Mouse (Mus musculus) cerebellum, adult 18-20 months (tissue): Measurements from ENCODE around the gene Gjc3.
"Not testable (repeated sequence)": the region's sequence is repeated elsewhere in the genome, so short reads cannot be mapped to it uniquely, and the experiment has no call there.

Experiments used
- DNase-seq, 2 experiments: peaks; one replicate each; pipeline ENCODE4 v3.0.0; 2021

The Gjc3 gene

DNA sequence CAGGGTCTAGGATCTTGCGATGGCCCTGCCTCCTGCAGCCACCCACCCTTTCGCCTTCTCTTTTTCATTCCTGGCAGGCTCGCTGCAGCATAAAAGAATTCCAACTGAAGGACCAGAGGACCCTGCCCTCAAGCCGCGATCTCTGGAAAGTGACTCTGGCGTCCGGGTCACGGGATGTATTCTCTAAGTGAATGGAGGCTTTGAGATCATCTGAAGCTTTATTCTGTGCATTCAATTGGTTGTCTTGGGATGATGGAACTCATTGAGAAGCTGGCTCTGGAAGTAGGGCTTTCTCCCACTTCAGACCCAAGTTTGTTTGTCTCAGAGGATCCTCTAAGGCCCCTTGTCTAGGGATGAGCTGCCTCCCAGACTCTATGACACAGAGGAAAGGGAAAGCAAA, at the start of gene Gjc3:
Gjc3 (minus strand) TSS at position 154 of the 400 bp plus-strand sequence.
- DNase-seq: peak; percentile 5 to 9

- no peak for DNase-seq
These were observed 49.5 kb upstream of the Gjc3 start for GRCm38 (mm10) chr5:138012382-138012781.

DNA sequence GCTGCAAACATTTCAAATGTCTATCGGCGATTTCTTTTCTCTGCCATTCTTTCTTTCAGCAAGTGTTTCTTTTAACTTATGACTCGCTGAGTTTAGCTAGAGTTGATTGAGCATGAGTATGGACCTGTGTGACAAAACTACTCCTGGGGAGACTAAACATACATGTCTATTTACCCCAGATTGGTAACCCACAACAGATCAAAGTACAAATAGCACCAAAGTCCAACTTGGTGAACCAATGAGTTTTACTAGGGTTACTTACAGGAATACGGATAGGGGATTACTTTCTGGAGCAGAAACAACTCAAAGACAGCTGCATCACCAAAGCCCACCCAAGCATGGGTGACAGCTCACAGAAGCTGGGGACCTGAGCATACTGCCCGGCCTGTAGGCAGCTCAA, 46.5 kb upstream of the Gjc3 start:
- DNase-seq: no peak

GRCm38 (mm10) chr5:137986351-137986750, 23.5 kb upstream of the Gjc3 start:
- no peak for DNase-seq

DNA sequence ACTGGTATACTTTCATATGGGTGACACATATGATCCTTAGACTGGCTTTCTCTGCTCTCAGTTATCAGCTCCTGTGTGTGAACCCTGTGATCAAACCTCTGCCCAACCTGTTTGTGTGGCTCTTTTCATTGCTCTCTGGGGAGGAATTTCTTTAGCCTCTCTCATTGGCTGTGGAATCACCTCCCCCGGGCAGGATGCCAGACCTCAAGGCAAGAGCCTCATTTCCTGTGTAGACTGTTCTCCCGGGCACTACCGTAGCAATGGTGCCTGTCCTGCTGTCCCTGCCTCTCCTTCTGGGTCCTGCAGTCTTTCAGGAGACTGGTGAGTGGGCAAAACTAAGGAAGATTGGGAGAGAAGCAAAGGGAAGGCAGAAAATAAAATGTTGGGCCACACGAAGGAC, 18.4 kb upstream of the Gjc3 start, which contains the start of gene Azgp1:
Azgp1 (plus strand) TSS at position 221 of the 400 bp plus-strand sequence.
- no peak for DNase-seq

GRCm38 (mm10) chr5:137979081-137979480, 16.2 kb upstream of the Gjc3 start:
- no peak for DNase-seq

DNA sequence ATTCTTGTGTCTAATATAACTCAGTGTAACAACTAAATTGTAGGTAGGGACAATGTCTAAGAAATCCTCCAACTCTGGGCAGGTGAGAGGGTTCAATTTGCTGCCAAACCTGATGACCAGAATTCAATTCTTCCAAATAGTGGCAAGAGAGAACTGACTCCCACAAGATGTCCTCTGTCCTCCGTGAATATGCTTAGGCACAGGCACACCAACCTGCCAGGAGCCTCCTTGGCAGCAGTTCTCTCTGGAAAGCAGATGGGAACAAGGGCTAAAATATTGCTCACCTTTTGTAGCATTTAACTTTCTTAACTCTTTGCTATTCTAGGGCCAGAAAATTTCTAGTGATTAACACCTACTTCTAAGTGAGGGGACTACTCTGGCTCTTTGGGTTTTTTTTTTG, 14.4 kb upstream of the Gjc3 start:
- no peak for DNase-seq

DNA sequence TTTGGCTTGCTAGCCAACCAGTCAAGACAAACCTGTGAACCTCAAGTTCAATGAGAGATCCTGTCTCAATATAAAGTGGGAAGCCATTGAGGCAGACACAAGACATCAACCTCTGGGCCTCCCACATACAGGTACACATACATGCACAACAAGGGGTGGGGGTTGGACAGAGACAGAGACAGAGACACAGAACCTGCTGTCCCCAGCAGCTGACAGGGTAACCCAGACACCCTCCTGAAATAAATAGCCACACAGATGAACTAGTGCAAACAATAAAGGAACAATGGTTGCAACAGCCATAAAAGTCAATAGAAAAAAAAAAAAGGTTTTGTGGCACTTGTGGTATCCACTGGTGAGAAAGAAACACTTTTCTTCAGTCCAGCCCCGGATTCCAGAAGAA, 12.5 kb upstream of the Gjc3 start:
- no peak for DNase-seq

GRCm38 (mm10) chr5:137974724-137975123, 11.8 kb upstream of the Gjc3 start:
- DNase-seq: no peak

DNA sequence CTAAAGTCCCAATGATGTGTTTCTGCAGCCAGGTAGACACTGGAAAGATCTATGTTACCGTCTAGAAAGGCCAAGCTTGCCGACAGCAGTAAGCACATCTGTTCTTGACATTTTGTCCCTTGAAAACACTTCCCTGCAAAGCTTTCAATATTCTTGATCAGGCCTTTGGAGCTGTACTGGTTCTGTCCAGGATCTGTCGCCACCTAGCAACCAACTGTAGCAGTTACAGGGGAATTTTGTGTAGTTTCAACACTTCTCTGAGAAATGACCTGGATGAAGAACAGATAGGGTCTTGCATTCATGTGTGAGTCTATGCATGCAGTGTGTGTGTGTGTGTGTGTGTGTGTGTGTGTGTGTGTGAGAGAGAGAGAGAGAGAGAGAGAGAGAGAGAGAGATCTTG, 10.8 kb upstream of the Gjc3 start:
- DNase-seq: peak; percentile 5 to 13

GRCm38 (mm10) chr5:137973161-137973560, 10.3 kb upstream of the Gjc3 start:
- no peak for DNase-seq

DNA sequence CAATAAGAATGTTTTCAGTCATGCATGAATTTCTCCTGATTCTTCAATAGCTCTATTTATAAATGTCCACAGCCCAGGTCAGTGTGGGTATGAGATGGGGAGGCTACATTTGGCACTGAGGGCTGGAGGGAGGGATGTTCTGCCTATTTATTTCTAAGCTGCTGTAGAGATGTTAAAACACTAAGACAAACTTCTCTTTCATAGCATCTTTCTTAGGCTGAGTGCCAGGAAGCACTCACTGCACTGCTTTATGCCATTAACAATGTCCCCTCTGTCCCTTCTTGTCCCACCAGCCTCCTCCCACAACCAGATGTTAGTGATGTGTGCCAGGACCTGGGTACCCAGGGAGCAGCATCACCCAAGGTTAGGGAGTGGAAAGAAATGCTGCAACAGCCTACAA, 3.6 kb upstream of the Gjc3 start:
- DNase-seq: peak; percentile 3 to 11

DNA sequence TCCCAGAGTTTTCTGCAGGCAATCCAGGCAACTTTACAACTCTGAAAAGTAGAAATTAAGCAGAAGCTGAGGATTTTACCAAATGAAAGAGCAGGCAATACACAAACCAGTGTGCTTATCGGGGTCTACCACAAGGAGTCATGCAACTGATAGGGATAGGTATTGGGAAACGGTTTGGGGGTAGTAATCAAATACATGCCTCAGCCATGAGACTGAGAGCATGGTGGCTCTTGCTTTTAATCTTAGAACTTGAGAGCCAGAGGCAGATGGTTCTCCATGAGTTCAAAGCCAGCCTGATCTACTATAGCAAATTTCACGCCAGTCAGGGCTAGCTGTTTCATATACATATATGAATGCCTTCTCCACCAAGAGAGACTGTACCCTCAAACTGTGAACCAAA, 6.5 kb downstream of the Gjc3 start:
- DNase-seq: no peak

- DNase-seq: peak; percentile 12 to 27
These were observed 11.7 kb downstream of the Gjc3 start for GRCm38 (mm10) chr5:137951218-137951617.

- no peak for DNase-seq
These were observed 15.6 kb downstream of the Gjc3 start for GRCm38 (mm10) chr5:137947303-137947702.

DNA sequence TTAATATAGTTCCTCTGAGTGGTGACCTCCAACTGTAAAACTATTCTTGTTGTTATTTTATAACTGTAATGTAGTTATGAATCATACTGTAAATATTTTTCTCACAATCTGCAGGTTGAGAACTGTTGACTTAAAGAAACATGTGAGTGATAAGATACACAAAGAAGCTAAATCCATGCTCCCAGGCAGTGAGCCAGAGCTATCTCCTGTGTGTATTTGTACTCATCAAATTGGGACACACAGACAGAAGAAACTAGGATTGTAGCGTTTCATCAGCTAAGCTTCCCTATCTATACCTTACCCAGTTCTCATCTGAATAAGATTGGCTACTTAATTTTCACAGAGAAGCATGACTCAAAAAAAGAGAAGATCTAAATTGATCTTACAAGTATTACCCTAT, 19.8 kb downstream of the Gjc3 start:
- DNase-seq: no peak

DNA sequence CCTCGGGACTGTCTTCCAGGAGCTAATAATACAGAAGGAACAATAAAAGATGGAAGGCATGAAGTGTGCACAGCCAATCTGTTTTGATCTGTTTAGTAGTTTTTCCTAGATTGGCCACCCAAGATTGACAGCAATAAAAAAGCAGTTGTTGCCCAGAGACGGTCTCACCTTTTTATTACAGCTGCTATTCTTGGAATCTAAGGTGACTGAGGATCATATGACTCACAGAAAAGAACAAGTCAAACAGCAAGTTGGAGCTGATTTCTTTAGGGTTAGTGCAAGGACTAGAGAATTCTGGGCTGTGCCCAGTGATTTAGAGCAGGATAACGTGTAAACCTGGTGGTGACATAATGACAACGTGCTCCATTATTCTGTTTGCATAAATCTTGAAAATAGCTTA, 21.9 kb downstream of the Gjc3 start:
- DNase-seq: no peak

DNA sequence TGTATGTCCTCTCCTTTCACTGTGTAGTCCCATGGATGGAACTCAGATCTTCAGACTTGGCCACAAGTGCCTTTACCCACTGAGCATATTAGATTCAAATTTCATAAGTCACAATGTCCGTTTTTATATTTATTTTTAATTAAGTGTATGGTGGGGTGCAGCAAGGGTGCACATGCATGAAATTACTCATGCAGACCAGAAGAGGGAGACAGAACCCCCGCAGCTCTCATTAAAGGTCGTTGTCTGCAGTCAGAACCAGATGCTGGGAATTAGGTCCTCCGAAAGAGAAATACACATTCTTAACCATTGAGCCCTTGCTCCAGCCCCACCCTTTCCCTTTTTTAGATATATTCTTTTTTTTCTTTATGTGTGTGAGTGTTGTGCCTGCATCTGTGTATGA, 25.7 kb downstream of the Gjc3 start:
- no peak for DNase-seq

- DNase-seq: no peak
These were observed 26.4 kb downstream of the Gjc3 start for GRCm38 (mm10) chr5:137936486-137936885.

- not testable (repeated sequence) for DNase-seq
These were observed 29.0 kb downstream of the Gjc3 start for GRCm38 (mm10) chr5:137933934-137934333.

- DNase-seq: no peak
These were observed 34.5 kb downstream of the Gjc3 start for GRCm38 (mm10) chr5:137928439-137928838.

- no peak for DNase-seq
These were observed 40.7 kb downstream of the Gjc3 start for GRCm38 (mm10) chr5:137922171-137922570.

DNA sequence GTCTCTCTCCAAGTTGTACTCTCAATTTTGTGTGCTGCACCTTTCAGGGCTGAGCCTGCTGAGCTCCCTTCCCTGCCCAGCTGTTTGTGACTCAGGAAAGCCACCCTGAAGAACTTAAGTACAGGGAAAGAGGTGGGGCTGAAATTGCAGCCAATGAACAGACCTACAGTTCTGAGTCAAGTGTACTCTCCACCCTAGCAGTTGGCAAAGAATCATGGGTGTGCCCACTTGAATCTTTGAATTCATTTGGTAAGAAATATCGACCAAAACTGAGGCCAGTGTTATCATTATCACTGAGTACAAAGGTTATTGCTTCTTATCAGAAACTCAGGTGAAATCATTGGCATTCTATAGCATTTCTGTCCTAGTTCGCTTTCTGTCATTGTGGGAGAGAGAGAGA, 41.4 kb downstream of the Gjc3 start, which contains the start of gene Cyp3a13:
Cyp3a13 (minus strand) TSS at position 88 of the 400 bp plus-strand sequence.
- no peak for DNase-seq

DNA sequence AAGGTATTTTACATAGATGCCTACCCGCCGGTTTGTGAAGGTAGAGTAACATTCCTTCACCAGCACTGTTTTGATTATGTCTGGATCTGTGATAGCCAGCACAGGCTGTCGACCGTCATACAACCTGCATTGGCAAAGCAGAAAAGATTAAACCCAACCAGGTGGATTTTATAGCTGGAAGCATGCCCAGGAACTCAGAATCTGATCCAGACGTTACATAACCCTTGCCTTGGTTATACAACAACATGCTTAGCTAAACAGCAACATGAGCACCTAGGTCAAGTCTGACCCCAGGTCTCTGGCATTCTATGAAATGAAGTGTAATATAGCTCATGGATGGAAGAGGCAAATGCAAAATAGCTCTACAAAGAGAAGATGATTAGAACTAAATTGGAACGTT, 47.3 kb downstream of the Gjc3 start:
- peak; percentile 49 to 58 for DNase-seq

- DNase-seq: no peak
These were observed 48.4 kb downstream of the Gjc3 start for GRCm38 (mm10) chr5:137914508-137914907.
